Mouse (Mus musculus) heart, embryonic 10.5 days (tissue): ENCODE measurements at regions not wholly inside any gene's neighbourhood (a gene's known extent, or its start where the extent isn't known, plus 50 kb on each side); places are given as distances from the start of the nearest gene placed in this dataset.

Source experiments
- DNase-seq: peaks from one replicate; pipeline ENCODE4 v3.0.0-alpha.2; 2017; ENCODE audit warnings: low spot score
- H3K27ac ChIP-seq: fragments of 300-500 bp; sonication (generic); 2 replicates; pipeline ENCODE4 v1.5.1; 2016; ENCODE audit warnings: mild to moderate bottlenecking
- H3K27me3 ChIP-seq: fragments of 300-500 bp; sonication (generic); 2 replicates; pipeline ENCODE4 v1.6.1; 2016; ENCODE audit warnings: mild to moderate bottlenecking; ENCODE audit not compliant: poor library complexity, insufficient read depth, severe bottlenecking
- H3K36me3 ChIP-seq: fragments of 300-500 bp; sonication (generic); 2 replicates; pipeline ENCODE4 v1.6.1; 2016; ENCODE audit warnings: mild to moderate bottlenecking, moderate library complexity
- H3K4me1 ChIP-seq: fragments of 300-500 bp; sonication (generic); 2 replicates; pipeline ENCODE4 v1.6.1; 2016; ENCODE audit warnings: mild to moderate bottlenecking
- H3K4me3 ChIP-seq: fragments of 300-500 bp; sonication (generic); 2 replicates; pipeline ENCODE4 v1.5.1; 2016; ENCODE audit warnings: mild to moderate bottlenecking, moderate library complexity
- H3K9me3 ChIP-seq: fragments of 300-500 bp; sonication (generic); 2 replicates; pipeline ENCODE4 v1.6.1; 2016; ENCODE audit warnings: mild to moderate bottlenecking, moderate library complexity
- WGBS: fragments of 180-500 bp; shearing (Covaris S2); methylation state at CpG from one replicate; pipeline ENCODE4 v1.1.7; 2016; 5-methylcytosine and 5-hydroxymethylcytosine counted together

DNA sequence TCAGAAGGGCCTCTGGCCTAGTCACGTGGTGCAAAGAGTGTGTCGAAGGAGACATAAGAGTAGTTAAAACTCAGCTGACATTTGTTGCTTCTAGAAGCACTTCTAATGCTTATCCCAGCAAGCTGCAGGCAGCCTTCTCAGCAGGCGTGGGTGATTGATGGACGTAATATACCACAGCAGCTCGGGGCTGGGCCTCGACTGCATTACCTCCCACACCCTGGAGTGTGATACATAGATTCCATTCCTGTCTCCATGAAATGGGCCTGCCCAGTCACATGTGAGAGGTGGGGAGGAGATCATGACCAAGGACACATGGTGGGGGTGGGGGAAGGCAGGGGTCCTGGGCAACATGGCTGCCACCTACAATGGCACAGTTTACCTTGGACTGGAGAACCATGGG lies 121.3 kb downstream of the Fam43a start:
- no peak overlapping the region for H3K4me3 ChIP-seq
- WGBS: 53% methylated on average over 6 of the region's 6 CpGs
- no peaks in the 10 kb centered on the region for H3K36me3 ChIP-seq
- no peaks in the 10 kb centered on the region for H3K4me1 ChIP-seq
- H3K27me3 ChIP-seq: no peaks in the 10 kb centered on the region
- DNase-seq: no peak
- H3K27ac ChIP-seq: no peak overlapping the region
- H3K9me3 ChIP-seq: no peaks in the 10 kb centered on the region

DNA sequence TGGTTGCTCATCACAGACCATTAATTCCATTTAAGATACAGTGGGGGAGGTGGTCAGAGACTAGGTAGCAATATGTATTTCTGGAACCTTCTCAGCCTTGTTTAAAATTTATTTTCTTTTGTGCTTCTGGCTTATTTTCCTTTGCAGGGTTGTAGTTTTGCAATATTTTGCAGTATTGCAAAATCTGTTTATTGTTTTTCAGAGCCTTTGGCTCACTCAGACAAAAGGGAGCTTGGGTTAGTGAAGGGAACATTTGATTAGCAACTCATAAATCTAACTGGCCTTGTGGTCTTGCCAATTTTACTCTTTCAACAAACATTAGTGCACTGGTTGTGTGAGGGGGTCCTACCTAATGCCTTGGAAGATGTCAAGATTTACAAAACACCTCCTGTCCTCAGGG lies 121.7 kb downstream of the Fam43a start:
- Histone ChIP-seq H3K4me3 (no peak overlapping the region), H3K4me1 (no peaks in the 10 kb centered on the region), H3K27ac (no peak overlapping the region), H3K9me3 (no peaks in the 10 kb centered on the region), H3K36me3 (no peaks in the 10 kb centered on the region), H3K27me3 (no peaks in the 10 kb centered on the region)
- DNase-seq: no peak

DNA sequence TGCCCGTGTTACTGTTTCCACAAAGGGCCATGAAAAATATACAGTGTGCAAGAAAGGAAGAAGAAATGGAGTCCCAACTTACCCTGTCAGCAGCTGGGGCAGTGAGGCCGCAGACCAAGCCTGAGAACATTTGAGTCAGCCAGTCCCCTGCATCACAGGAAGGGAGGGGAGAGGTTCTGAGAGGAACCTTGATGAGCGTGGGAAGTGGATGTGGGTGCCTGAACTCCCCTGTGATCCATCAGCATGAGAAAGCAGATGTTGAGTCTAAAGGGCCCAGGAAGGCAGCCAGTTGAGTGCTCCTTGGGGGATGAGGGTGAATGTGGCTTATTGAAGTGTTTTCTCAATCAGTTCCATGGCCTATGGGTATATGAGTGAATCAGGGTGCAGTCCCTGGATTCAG lies 122.8 kb downstream of the Fam43a start:
- Histone ChIP-seq H3K27me3 (no peaks in the 10 kb centered on the region), H3K9me3 (no peaks in the 10 kb centered on the region), H3K36me3 (no peaks in the 10 kb centered on the region), H3K4me3 (no peak overlapping the region), H3K4me1 (no peaks in the 10 kb centered on the region), H3K27ac (no peak overlapping the region)
- no peak for DNase-seq
- 73% methylated on average over 3 of the region's 3 CpGs for WGBS

DNA sequence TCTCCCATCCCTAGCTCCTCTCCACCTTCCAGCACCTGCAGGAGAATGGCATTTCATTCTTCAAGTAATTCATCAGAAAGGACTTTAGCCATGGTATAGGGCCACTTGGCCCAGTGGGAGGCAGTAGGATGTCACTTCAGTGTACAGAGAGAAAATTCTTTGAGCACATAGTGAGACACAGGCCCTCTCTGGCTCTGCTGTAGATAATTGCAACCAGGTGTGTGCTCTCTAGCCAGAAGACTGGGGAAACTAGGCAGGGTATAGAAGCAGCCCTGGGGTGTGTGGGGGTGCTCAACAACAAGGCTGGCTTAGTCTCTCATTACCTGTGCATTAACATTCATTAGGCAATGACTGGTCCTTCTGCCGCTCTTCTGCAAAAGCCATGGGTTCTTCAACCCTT lies 125.1 kb downstream of the Fam43a start:
- no peaks in the 10 kb centered on the region for H3K27me3 ChIP-seq
- no peaks in the 10 kb centered on the region for H3K4me1 ChIP-seq
- 86% methylated on average over 1 of the region's 1 CpGs for WGBS
- no peak overlapping the region for H3K27ac ChIP-seq
- no peak overlapping the region for H3K4me3 ChIP-seq
- H3K36me3 ChIP-seq: no peaks in the 10 kb centered on the region
- H3K9me3 ChIP-seq: no peaks in the 10 kb centered on the region
- no peak for DNase-seq

DNA sequence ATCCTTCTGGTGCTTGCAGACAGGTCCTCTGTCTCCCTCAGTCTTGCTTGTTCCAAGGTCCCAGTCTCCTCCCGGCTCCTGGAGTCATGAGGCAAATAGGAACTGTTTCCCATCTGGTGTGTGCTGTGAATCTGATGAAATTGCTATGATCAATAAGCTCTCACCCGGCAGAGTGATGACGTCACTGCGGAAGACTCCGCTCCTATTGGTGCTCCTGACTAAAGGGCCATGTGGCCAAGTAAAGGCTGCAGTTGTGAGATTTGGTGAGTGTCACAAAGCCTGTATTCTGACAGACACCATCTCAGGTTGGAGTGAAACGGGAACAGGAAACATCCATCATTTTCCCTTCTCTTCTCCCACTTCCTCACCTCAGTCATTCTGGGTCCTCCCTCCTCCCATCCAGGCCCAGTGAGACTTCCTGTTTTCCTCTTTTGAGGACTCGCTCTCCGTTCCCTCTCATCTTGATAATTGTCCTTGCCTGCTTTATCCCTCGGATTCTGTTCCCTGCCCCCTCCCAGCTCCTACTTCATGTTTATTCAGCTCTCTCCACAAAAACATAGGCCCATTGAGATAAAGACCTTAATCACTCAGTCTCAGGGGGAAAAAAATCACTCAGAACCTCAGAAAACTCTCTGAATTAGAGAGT lies 133.4 kb downstream of the Fam43a start:
- H3K4me1 ChIP-seq: peaks cover 45% of the 10 kb centered on the region
- H3K4me3 ChIP-seq: no peak overlapping the region
- no peaks in the 10 kb centered on the region for H3K9me3 ChIP-seq
- DNase-seq: no peak
- H3K36me3 ChIP-seq: no peaks in the 10 kb centered on the region
- H3K27ac ChIP-seq: peak overlapping the region; percentile 76
- 45% methylated on average over 9 of the region's 9 CpGs for WGBS
- no peaks in the 10 kb centered on the region for H3K27me3 ChIP-seq

DNA sequence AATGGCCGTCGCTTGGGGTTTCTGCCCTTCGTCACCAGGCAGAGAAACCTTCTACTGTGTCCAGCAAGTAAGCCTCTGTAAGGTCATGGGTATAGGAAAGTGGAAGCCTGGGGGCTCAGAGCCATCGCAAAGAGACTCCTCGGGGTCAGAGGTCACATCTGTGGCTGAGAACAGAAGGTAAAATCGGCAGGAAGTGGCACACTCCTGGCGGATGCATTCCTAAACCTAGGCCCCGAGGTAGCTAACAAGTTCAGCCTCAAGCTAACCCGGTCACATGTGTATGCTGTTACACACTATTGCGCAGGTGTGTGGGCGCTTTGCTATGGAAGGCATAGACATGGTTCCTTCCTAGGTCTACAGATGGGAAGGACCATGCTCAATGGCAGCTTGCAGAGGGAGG lies 134.0 kb downstream of the Fam43a start:
- Histone ChIP-seq H3K9me3 (no peaks in the 10 kb centered on the region), H3K36me3 (no peaks in the 10 kb centered on the region), H3K4me3 (no peak overlapping the region), H3K27me3 (no peaks in the 10 kb centered on the region), H3K4me1 (peaks cover 51% of the 10 kb centered on the region), H3K27ac (peak overlapping the region; percentile 76)
- 51% methylated on average over 11 of the region's 11 CpGs for WGBS
- DNase-seq: no peak

DNA sequence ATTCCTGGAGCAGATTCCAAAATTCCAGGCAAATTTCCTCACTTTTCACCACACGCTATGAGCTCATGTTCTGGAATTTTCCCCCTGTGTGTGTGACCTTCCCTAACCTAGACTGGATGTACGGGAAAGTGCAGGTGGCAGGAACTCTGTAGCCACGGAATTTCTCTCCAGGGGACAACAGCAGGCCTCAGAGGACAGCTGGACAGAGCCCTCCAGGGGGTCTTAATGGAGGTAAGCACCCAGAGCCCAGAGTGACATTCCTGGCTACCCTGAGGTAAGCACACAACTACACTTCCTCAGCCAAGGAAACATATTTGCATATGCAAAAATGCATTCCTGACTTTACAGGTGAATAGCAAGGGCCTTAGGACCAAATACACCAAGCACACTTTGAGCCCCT lies 135.8 kb downstream of the Fam43a start:
- peak overlapping the region; percentile 90; the same call in 1 of the 2 replicates for H3K27ac ChIP-seq
- no peaks in the 10 kb centered on the region for H3K36me3 ChIP-seq
- no peak for DNase-seq
- H3K27me3 ChIP-seq: no peaks in the 10 kb centered on the region
- peaks cover 70% of the 10 kb centered on the region for H3K4me1 ChIP-seq
- 42% methylated on average over 3 of the region's 3 CpGs for WGBS
- no peaks in the 10 kb centered on the region for H3K9me3 ChIP-seq
- H3K4me3 ChIP-seq: no peak overlapping the region

DNA sequence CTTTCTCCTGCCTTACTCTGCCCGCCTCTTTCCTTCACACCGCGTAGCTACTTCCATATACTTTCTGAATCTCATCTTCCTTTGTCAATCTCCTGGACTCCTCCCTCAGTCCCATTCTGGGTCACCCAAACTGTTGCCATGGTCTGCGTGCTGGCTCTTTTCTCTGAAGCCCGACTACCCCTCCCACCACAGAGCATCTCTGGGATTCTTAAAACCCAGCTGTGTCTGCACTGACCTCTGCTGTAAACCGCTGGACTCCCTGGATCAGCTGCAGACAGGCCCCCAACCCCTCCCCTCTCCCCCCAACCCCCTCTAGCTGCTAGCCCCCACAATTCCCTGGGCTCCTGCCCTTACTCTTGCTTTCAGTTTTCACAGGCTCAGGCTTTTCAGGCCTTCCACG lies 136.4 kb downstream of the Fam43a start:
- H3K4me3 ChIP-seq: no peak overlapping the region
- DNase-seq: no peak
- peak overlapping the region; percentile 90 for H3K27ac ChIP-seq
- H3K4me1 ChIP-seq: peaks cover 70% of the 10 kb centered on the region
- no peaks in the 10 kb centered on the region for H3K9me3 ChIP-seq
- WGBS: 33% methylated on average over 7 of the region's 7 CpGs
- no peaks in the 10 kb centered on the region for H3K36me3 ChIP-seq
- no peaks in the 10 kb centered on the region for H3K27me3 ChIP-seq

DNA sequence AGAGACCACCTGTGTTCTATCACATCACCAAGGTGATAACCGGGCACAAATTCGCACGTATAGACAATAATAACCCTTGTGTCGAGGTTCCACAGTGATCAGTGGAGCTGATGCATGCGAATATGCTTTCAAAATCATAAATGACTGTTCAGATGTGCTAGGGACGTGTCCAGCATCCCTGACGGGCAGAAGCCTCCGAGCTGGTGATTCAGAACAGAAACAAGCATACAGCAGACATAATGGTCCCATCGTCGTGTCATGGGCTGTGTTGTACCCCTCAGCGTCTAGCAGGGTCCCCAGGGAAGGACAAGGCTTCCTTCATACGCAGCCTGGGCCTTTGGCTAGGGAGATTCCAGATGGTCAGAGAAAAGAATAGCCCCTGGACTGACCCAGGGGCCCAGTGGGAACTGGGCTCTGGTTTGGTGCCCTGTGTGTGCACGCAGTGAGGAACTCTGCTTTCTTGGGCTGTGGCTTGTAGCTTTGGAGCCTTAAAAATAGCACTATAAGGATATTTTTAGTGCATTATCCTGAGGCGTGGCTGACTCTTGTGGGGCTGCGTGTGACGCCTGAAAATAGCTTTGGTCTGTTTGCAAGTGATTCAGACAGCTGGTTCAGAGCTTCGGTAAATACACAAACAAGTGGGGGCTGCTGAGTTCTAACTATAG lies 137.3 kb downstream of the Fam43a start:
- Histone ChIP-seq H3K27me3 (no peaks in the 10 kb centered on the region), H3K4me1 (peaks cover 68% of the 10 kb centered on the region), H3K27ac (peak overlapping the region; percentile 90), H3K36me3 (no peaks in the 10 kb centered on the region), H3K4me3 (peak overlapping the region; percentile 16; the same call in 1 of the 2 replicates), H3K9me3 (no peaks in the 10 kb centered on the region)
- no peak for DNase-seq
- 49% methylated on average over 17 of the region's 17 CpGs for WGBS

DNA sequence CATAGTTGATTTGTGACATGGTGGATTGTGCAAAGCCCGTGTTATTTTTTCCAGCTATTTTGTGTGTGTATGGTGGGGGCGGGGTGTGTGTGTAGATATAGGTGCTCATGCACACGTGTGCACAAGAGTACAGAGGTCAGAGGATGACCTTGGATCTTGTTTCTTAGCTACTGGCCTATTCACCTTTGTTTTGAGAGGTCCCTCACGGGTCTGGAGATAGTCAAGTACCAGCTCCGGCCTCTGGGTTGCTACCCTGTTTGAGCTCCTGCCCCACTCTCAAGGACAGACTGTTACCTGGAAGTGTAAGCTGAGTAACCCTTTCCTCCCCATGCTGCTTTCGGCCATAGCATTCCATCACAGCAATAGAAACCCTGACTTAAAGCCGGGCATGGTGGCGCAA lies 138.0 kb downstream of the Fam43a start:
- H3K4me1 ChIP-seq: peaks cover 66% of the 10 kb centered on the region
- H3K27ac ChIP-seq: peak overlapping the region; percentile 90
- no peaks in the 10 kb centered on the region for H3K27me3 ChIP-seq
- H3K9me3 ChIP-seq: no peaks in the 10 kb centered on the region
- no peak for DNase-seq
- 0 out of 2 replicates have a peak overlapping the region, but pooled peaks have one; percentile 16 for H3K4me3 ChIP-seq
- 59% methylated on average over 8 of the region's 8 CpGs for WGBS
- H3K36me3 ChIP-seq: no peaks in the 10 kb centered on the region

DNA sequence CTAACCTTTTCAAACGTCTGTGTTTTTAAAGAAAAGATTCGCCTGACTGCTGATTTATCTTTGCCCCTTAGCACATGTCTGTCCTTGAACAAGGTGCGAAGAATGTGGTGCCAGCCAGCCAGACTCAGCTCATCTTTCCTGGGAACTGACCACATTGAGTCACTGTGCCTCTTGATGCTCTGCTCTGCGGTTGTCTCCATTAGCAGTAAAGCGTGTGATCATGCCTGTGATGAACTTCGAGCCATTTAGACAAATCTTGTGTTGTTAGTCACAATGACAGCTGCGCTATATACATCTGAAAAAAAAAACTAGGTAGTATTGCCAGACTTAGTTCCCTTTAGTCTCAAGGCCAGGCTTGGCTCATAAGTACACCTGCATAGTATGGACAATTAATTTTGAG lies 140.1 kb downstream of the Fam43a start:
- no peak overlapping the region for H3K27ac ChIP-seq
- H3K4me3 ChIP-seq: no peak overlapping the region
- DNase-seq: no peak
- H3K36me3 ChIP-seq: no peaks in the 10 kb centered on the region
- H3K27me3 ChIP-seq: no peaks in the 10 kb centered on the region
- no peaks in the 10 kb centered on the region for H3K9me3 ChIP-seq
- peaks cover 65% of the 10 kb centered on the region for H3K4me1 ChIP-seq
- 66% methylated on average over 7 of the region's 7 CpGs for WGBS

DNA sequence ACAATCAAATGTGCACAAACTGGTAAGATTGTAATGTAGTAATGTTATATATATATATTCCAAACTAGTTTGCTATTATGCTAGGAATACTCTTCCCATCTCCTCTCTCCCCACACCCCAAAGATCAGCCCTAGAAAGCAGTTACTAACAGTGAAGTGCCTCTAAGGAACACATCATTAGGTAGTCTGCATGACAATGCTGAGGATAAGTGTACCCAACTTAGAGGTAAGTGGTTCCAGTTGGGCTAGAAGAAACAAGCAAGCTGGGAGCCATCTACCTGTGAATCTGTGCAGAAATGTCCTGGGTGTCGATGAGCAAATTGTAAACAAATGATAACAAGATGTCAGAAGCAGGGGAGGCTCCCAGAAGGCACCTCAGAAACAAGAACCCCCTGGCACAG lies 141.7 kb downstream of the Fam43a start:
- Histone ChIP-seq H3K4me1 (peaks cover 65% of the 10 kb centered on the region), H3K27ac (no peak overlapping the region), H3K36me3 (no peaks in the 10 kb centered on the region), H3K27me3 (no peaks in the 10 kb centered on the region), H3K4me3 (no peak overlapping the region), H3K9me3 (no peaks in the 10 kb centered on the region)
- no peak for DNase-seq
- WGBS: 83% methylated on average over 1 of the region's 1 CpGs

DNA sequence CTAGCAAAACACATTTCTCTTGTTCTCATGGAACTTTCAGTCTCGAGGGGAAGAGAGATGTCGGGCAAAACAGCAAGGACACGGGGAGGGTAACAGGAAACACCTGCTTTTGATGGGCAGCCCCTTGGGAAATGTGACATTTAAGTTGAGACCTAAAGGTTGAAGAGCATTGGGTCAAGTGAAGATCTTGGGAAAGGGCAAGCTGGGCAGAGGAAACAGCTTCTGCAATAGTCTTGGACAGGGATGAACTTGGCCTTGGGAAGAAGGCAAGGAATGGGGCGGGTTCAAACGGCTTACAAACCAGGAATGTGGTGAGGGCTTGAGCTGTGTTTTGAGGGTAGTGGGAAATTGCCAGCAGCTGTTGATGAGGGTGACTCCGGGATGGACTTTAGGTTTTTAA lies 143.0 kb downstream of the Fam43a start:
- no peak overlapping the region for H3K4me3 ChIP-seq
- peaks cover 54% of the 10 kb centered on the region for H3K4me1 ChIP-seq
- H3K27ac ChIP-seq: no peak overlapping the region
- WGBS: 71% methylated on average over 6 of the region's 6 CpGs
- no peaks in the 10 kb centered on the region for H3K36me3 ChIP-seq
- no peak for DNase-seq
- H3K9me3 ChIP-seq: no peaks in the 10 kb centered on the region
- no peaks in the 10 kb centered on the region for H3K27me3 ChIP-seq

DNA sequence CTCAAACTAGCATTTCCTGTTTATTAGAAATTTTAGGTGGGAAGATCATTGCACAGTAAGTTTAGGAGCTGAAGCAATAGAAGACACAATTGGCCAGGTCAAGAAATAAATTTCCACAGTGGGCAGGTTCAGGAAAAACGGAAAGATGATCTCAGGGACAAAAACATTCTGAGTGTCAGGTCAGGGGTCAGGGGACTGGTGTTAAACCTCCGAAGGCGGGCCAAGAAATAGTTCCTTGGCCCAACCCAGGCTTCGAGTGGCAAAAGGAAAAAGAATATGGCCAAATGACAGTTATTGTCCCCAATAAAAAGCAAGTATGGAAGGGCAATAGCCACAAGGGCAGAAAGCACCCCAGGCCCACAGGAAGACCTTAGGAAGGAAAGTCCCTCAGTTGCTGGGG lies 144.0 kb downstream of the Fam43a start:
- Histone ChIP-seq H3K36me3 (no peaks in the 10 kb centered on the region), H3K27ac (no peak overlapping the region), H3K4me3 (no peak overlapping the region), H3K9me3 (no peaks in the 10 kb centered on the region), H3K27me3 (no peaks in the 10 kb centered on the region), H3K4me1 (peaks cover 43% of the 10 kb centered on the region)
- WGBS: 68% methylated on average over 4 of the region's 4 CpGs
- no peak for DNase-seq
